Mouse (Mus musculus) thymus, adult 2 months (tissue): ENCODE data around the gene Kpna4. TPM values are rescaled to one million over a fixed set of nuclear protein-coding genes. Genes with fewer than 3 reads are reported as not detected.

ENCODE experiments used
- DNase-seq: peaks from one replicate; pipeline ENCODE4 v3.0.0; 2021
- H3K27ac ChIP-seq: fragments of 200-500 bp; 2 replicates; pipeline ENCODE4 v1.5.1; 2012; ENCODE audit warnings: low read length, control low read depth; ENCODE audit not compliant: control insufficient read depth, insufficient read depth
- H3K27me3 ChIP-seq: fragments of 200-500 bp; 2 replicates; pipeline ENCODE4 v1.6.1; 2012; ENCODE audit warnings: mild to moderate bottlenecking, low read length, moderate library complexity, mixed read lengths; ENCODE audit not compliant: control insufficient read depth, insufficient read depth
- H3K36me3 ChIP-seq: fragments of 200-500 bp; 2 replicates; pipeline ENCODE4 v1.6.1; 2012; ENCODE audit warnings: mild to moderate bottlenecking, low read length, moderate library complexity; ENCODE audit not compliant: control insufficient read depth, insufficient read depth
- H3K4me1 ChIP-seq: fragments of 200-500 bp; replicated peaks from 2 replicates; pipeline ENCODE4 v1.6.1; 2012; ENCODE audit warnings: low read length; ENCODE audit not compliant: control insufficient read depth, insufficient read depth
- H3K4me3 ChIP-seq: fragments of 200-500 bp; 2 replicates; pipeline ENCODE4 v1.5.1; 2012; ENCODE audit warnings: mild to moderate bottlenecking, low read length, control low read depth, moderate library complexity; ENCODE audit not compliant: control insufficient read depth, insufficient read depth
- CTCF ChIP-seq: fragments of 200-500 bp; IDR thresholded peaks from 2 replicates; pipeline ENCODE4 v1.5.1; 2012; ENCODE audit warnings: mild to moderate bottlenecking, control low read depth, low read length, moderate library complexity, borderline replicate concordance; ENCODE audit not compliant: control insufficient read depth, poor library complexity, insufficient read depth; ENCODE audit errors: extremely low read depth
- POLR2A ChIP-seq: fragments of 200-500 bp; IDR thresholded peaks from 2 replicates; pipeline ENCODE4 v1.6.1; 2012; ENCODE audit warnings: mild to moderate bottlenecking, low read length, control low read depth, moderate library complexity; ENCODE audit not compliant: control insufficient read depth, poor library complexity, insufficient read depth; ENCODE audit errors: extremely low read depth
- WGBS: fragments of 180-500 bp; shearing (Covaris S2); methylation state at CpG from one replicate; pipeline ENCODE4 v1.1.7; 2018; 5-methylcytosine and 5-hydroxymethylcytosine counted together
- polyA plus RNA-seq: library from polyadenylated mRNA; depleted of rRNA; stranded (reverse); fragments of >200 nt; gene quantifications from 2 replicates; pipeline ENCODE4 v1.2.3, GENCODE M21; 2012

Gene Kpna4
- polyA plus RNA-seq, 1 experiment = 21.6 TPM

DNA sequence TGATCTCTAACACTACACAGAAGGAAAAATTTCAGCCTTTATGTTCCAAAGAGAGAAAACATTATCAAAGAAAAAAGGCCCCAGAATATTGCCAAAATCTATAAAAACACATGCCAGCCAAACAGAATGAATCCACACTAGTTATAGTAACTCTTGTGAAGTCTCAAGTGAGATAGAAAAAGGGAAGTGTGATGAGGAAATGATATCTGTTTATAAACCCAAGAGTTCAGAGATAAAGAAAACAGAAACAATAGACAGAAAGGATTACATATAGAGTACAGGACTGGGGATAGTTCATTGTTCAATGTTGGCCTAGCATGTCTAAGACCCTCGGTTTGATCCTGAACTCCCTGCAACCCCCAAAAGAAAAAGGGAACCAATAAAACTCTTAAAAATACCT is 64.1 kb downstream of the Kpna4 start:
- Histone ChIP-seq H3K4me1 (no peaks in the 10 kb centered on the region), H3K36me3 (no peaks in the 10 kb centered on the region), H3K27ac (no peak overlapping the region), H3K27me3 (no peaks in the 10 kb centered on the region), H3K4me3 (no peak overlapping the region)
- WGBS = 75% methylated on average over 1 of the region's 1 CpGs
- TF ChIP-seq POLR2A (no peak), CTCF (no peak)
- no peak for DNase-seq

DNA sequence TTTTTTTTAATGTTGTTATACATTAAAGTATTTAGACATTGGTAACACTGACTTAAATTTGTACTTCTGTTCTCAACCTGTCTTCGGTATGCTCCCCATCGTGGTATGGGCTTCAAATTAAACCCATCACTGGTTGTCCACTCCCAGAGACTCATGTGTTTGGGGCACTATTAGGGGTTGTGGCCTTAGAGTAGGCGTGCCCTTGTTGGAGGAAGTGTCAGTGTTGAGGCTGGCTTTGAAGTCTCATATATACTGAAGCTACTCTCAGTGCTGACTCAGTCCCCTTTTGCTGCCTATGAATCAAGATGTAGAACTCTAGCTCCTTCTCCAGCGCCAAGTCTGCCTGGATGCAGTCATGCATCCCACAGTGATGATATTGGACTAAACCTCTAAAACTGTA is 66.2 kb downstream of the Kpna4 start:
- Histone ChIP-seq H3K27ac (no peak overlapping the region), H3K27me3 (no peaks in the 10 kb centered on the region), H3K36me3 (no peaks in the 10 kb centered on the region), H3K4me3 (no peak overlapping the region), H3K4me1 (no peaks in the 10 kb centered on the region)
- no peak for DNase-seq
- WGBS = 95% methylated on average over 4 of the region's 4 CpGs
- TF ChIP-seq CTCF (no peak), POLR2A (no peak)

DNA sequence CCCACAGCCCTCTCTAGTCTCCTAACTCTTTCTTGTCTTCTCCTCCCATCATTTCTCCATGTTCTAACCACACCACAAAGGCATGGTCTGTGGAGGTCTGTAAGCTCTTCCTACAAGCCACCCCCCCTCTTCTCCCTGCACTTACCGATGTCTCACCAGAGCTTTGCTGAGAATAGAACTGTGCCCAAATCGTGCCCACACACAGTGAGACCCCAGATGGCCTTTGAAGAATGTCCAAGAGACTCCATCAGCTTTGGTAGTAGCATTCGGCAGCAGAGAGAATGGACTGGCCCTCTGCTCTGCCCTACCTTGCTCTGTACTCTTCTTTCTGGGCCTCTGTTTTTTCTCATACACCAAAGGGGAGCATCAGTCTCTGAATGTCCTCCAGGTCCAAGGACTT is 71.0 kb downstream of the Kpna4 start:
- no peak for DNase-seq
- Histone ChIP-seq H3K27ac (no peak overlapping the region), H3K4me3 (no peak overlapping the region), H3K27me3 (no peaks in the 10 kb centered on the region), H3K4me1 (no peaks in the 10 kb centered on the region), H3K36me3 (no peaks in the 10 kb centered on the region)
- TF ChIP-seq POLR2A (no peak), CTCF (no peak)
- WGBS = 89% methylated on average over 3 of the region's 3 CpGs

DNA sequence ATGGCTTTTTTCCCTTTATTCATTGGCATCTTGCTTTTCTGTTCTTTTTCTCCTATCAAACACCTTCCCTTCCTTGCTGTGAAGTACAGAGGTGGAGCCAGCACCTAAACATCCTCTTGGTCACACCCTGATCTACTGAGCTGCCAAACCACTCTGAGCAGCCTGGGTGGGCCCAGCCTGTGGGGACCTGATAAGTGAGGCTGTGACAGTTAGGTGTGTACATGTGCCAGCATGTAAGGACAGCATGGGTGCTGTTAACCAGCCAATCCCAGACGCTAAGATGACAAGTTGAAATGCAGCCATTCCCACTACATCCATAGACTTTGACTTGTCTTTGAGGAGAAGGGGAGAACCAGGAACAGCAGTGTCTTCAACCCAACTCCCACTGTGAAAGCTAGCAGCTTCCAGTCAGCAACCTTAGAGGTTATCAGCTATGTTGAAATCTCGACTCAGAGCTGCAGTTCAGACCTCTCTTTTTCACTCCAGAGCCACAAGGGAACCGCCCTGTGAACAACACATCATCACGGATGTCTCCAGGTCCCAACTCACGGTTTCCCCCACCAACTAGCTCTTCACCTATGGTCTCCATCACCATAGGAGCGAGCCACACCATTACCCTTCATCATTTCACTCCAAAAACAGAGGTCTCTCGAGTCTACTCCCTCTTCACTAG is 72.0 kb downstream of the Kpna4 start:
- 95% methylated on average over 7 of the region's 7 CpGs for WGBS
- TF ChIP-seq POLR2A (no peak), CTCF (no peak)
- H3K27me3 ChIP-seq = no peaks in the 10 kb centered on the region
- H3K36me3 ChIP-seq = no peaks in the 10 kb centered on the region
- no peak overlapping the region for H3K27ac ChIP-seq
- no peak overlapping the region for H3K4me3 ChIP-seq
- no peaks in the 10 kb centered on the region for H3K4me1 ChIP-seq
- no peak for DNase-seq

DNA sequence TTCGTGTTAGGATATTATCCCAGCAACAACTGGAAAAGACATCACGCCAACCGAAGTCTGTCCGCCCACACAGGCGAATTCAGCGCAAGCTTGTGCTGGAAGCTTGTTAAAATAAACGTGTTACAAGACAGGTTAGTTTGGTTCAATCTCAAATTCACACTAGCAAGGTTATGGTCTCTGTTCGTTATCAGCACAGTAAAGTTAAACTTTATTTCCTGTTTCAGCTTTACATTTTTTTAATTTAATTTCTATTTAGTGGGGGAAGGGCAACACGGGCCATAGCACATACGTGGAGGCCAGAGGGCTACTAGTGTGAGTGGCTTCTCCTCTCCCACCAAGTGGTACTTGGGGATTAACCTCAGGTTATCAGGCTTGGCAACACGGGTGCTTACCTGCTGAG is 75.0 kb downstream of the Kpna4 start:
- H3K27me3 ChIP-seq = no peaks in the 10 kb centered on the region
- TF ChIP-seq POLR2A (no peak), CTCF (no peak)
- DNase-seq = no peak
- H3K36me3 ChIP-seq = no peaks in the 10 kb centered on the region
- H3K4me1 ChIP-seq = no peaks in the 10 kb centered on the region
- 88% methylated on average over 11 of the region's 11 CpGs for WGBS
- H3K27ac ChIP-seq = no peak overlapping the region
- no peak overlapping the region for H3K4me3 ChIP-seq

DNA sequence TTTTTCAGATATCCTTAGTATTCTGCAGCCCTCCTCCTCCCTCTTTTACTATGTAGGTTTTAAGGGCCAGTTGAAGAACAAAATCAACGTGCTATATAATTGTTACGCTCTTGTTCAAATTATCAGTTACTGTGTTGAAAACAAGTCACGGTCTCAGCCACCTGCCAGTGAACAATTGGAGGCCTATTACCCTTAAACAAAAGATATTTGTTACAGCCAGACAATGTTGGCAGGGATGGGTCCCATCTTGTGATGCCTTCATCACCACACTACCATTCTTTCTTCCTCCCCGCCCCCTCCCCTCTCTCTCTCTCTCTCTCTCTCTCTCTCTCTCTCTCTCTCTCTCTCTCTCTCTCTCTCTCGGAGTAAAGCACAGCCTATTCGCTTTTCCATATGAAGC is 77.9 kb downstream of the Kpna4 start:
- H3K27me3 ChIP-seq = no peaks in the 10 kb centered on the region
- no peak overlapping the region for H3K4me3 ChIP-seq
- no peak overlapping the region for H3K27ac ChIP-seq
- TF ChIP-seq CTCF = no peak
- TF ChIP-seq POLR2A = no peak
- no peaks in the 10 kb centered on the region for H3K36me3 ChIP-seq
- WGBS = 96% methylated on average over 6 of the region's 6 CpGs
- H3K4me1 ChIP-seq = peaks cover 4% of the 10 kb centered on the region
- no peak for DNase-seq

DNA sequence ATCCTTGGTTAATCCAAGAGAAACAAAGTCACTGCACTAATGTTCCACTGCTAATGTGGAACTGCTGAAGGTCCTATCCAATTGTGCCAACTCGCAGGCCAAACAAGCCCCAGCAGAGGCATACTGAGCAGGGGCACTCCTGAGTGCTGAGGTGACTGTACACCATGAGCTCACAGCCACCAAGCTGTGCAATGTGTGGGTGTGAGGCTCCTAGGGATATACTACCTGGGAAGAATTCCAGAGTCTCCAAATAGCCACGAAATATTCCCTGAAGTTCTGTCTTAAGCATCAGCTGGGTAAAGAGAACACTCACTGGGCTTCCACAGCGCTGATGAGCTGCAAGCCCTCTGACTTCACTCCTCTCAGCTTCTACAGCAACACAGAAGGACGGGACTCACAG is 79.2 kb downstream of the Kpna4 start:
- peaks cover 6% of the 10 kb centered on the region for H3K4me1 ChIP-seq
- no peak for DNase-seq
- no peaks in the 10 kb centered on the region for H3K36me3 ChIP-seq
- no peak overlapping the region for H3K4me3 ChIP-seq
- WGBS = 91% methylated on average over 4 of the region's 4 CpGs
- TF ChIP-seq POLR2A = no peak
- no peak for TF ChIP-seq CTCF
- H3K27me3 ChIP-seq = no peaks in the 10 kb centered on the region
- H3K27ac ChIP-seq = no peak overlapping the region
